Mouse (Mus musculus) layer of hippocampus, adult 9-11 months (tissue): ENCODE results near the gene B830017H08Rik.
A peak's percentile ranks its signal among the peaks of the same experiment; 100 is the strongest.

Source experiments
- DNase-seq: peaks from one replicate; pipeline ENCODE4 v3.0.0; 2022

B830017H08Rik gene

DNA sequence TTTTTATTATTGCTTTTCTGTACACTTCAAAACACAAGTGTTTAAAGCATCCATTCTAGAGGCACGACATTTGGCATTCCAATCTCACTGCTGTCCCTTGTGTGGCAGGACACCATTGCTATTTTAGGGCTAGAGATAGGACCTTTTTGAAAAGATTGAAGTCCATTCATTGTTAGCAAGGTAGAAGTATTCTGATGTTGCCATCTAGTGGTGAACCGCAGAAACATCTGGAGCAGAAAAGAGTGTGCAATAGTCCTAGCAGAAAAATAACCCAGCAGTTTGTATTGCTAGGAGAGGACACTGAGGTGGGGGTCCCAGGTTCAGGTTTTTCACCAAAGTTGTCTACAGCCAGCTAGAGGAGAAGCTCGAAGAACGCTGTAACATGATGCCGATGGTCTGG, 20.8 kb upstream of the B830017H08Rik start:
- DNase-seq: no peak

GRCm38 (mm10) chr16:17813173-17813572, 19.7 kb upstream of the B830017H08Rik start:
- DNase-seq: no peak

DNA sequence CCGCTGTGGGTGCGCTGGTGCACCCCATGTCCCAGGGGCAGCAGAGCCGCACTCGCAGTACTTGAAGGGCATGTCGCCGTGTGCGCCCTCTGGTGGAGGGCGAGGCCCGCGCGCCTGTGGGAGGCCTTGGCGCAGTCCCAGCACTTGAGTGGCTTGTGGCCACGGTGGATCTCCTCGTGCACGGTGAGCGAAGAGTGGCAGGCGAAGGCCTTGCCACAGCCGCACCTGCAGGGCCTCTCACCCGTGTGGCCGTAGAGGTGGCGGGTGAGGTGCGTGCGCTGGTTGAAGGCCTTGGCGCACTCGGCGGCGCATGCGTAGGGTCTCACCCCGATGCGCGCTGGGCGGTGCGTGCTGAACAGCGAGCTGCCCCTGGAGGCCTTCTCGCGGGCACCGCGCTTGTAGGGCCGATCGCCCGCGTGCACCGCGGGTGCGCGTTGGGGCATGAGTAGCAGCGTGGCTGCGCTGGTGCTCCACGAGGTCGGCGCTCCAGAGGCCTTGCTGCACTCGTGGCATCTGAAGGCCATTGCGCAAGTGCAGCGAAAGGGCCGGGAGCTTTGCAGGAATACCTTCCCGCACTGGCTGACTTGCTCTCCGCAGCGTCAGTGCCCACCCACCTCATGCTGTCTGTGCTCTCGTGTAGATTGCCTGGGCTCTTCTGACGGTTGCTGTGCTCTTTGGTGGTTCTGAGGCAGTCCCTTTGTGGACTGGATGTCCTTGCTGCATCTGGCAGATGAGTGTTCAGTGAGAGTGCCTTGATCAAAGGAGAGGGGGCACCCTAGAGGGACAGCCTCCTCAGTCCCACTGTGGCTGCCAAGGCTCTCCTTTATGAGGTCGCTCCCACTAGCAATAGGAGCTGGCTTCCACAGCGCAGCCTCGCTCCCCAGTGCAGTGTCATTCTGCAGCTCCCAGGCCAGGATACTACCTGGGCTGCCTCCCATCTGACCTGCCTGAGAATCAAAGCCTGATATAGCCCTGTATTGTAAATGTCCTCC, 17.2 kb upstream of the B830017H08Rik start:
- peak; percentile 63 for DNase-seq

- no peak for DNase-seq
Measured at GRCm38 (mm10) chr16:17816528-17816927, 16.4 kb upstream of the B830017H08Rik start.

DNA sequence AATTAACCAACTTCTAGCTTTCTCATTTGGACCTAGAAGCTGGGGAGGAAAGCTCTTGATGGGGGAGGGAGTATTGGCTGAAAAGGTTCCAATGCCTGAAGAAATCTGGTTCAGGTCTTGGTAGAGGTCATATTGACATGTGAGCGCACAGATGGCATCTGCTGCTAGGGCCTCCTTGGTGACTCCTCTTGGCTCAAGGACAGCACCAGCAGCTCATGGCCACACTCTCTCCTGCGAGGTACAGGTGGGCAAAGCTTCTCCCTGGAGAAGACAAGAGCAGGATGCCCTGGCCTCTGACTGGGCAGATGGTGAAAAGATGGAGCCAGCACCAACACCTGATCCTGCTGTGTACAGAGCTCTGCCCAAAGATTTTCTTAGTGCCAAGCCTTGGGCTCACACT, 6.4 kb upstream of the B830017H08Rik start:
- DNase-seq: no peak

- no peak for DNase-seq
Measured at GRCm38 (mm10) chr16:17828229-17828628, 4.7 kb upstream of the B830017H08Rik start.

GRCm38 (mm10) chr16:17828867-17829266, 4.1 kb upstream of the B830017H08Rik start:
- no peak for DNase-seq

DNA sequence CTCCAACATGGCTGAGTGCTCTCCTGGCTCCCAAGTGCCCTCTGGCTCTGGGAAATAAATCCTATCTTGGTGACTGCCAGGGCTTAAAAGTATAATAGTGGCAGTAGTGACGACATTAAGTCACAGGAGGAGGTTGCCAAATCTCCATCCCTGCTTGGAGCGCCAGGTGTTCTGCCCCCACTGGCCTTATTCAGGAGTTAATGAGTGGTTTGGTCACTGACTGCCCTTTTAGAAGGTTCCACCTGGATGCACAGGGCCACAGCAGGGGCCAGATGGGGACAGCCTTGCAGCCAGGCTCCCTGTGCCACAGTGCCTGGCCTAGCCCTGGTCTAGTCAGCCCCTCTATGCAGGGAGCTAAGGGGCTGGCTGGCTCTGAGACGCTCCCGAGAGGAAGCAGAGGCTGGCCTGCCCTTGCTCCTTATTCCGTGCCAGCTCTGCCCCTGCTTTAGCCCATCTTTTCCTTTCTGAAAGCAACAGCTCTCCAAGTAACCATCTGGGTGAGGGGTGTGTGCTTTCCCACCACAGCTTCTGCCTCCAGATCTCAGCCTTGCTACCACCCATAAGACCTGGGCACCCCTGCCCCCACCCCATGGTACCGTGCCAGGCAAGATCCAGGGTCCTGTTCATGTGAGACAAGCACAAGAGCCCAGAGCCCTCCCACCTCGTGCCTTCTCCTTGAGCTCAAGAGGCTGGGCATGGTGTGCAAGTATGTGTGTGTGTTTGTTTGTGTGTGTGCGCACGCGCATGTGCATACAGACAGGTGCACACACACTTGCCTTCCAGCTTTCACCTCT, 2.3 kb upstream of the B830017H08Rik start:
- DNase-seq: no peak

DNA sequence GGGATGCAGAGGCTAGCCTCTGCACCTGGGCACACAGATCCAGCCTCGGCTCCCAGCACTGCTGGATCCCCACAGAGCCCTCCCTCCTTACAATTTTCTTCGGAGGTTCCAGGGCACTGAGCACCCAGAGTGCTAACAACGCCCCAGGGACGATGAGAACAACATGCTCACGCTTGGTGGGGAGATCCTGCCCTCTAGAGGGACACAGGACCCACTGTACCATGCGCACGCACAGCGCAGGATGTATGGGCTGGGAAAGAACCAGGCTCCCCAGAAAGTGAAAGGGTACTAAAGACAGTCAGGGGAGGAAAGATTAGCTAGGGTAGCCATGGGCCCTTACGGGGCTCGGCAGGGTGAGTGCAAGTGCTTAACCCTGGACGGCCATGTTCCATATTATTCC, 1.1 kb upstream of the B830017H08Rik start:
- DNase-seq: no peak

- DNase-seq: no peak
Measured at GRCm38 (mm10) chr16:17833321-17833680, 380 bp downstream of the B830017H08Rik start.

- DNase-seq: no peak
Measured at GRCm38 (mm10) chr16:17833681-17834399, 919 bp downstream of the B830017H08Rik start.

DNA sequence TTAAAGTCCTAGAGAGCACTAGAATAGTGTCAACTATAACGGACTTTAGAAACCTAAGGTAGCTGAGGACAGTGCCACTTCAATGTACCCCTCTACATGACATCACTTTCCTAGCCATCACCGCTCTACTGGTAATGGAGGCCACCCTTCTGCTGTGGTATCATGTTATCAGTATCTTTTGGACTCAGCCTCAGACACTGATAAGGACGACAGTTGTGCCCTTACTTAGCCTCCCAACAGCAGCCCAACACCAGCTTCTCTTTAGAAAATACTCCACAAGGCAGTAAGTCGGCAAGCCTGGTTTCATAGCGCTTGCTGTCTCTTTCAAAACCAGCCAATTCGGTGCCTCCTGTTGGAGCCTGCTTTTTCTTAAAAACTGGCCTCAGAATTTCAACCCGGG, 1.6 kb downstream of the B830017H08Rik start:
- DNase-seq: no peak

DNA sequence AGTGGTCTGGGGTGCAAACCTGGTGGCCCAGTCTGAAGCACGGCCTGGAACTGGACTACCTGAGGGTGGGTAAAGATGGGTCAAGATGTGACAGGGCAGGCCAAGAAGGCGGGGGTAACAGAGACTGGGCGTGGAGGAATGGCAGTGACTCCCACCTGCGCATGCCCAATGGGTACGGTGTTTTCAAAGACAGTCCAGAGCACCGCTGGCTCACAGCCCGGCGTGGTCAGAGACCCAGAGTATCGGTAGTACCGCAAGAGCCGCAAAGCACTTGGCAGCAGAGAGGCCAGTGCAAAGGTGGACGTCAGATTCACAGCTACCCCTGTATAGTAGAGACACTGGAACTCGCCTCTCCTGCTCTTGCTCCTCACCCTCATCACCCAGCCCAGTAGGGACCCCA, 2.6 kb downstream of the B830017H08Rik start:
- no peak for DNase-seq

GRCm38 (mm10) chr16:17838051-17838450, 5.1 kb downstream of the B830017H08Rik start, which contains the start of gene Car15:
Gene Car15 (minus strand): TSS chr16:17838364.
- DNase-seq: no peak

GRCm38 (mm10) chr16:17839976-17840375, 7.1 kb downstream of the B830017H08Rik start:
- DNase-seq: no peak

- no peak for DNase-seq
Measured at GRCm38 (mm10) chr16:17842437-17842836, 9.5 kb downstream of the B830017H08Rik start.

- no peak for DNase-seq
Measured at GRCm38 (mm10) chr16:17843701-17844365, 10.9 kb downstream of the B830017H08Rik start.

DNA sequence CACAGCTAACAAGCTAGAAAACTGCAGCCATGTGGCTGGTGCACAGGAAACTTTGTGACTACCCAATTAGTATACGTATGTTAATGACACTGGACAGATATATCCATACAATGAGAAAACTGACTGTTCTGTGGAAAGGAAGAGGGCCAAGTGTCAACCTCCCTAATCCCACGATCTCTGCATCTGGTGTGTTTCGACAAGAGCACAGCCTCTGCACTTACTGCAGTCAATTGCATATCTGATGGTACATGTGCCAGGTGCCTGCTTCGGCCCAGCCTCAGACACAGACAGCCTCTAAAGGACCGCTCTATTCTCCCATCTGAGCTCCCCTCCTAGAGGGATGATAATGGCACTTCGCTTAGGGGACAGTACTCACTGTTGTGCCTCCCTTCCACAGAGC, 15.5 kb downstream of the B830017H08Rik start:
- DNase-seq: no peak

GRCm38 (mm10) chr16:17848928-17849327, 16.0 kb downstream of the B830017H08Rik start:
- DNase-seq: no peak

- DNase-seq: no peak
Measured at GRCm38 (mm10) chr16:17849486-17849885, 16.6 kb downstream of the B830017H08Rik start.

GRCm38 (mm10) chr16:17851331-17851730, 18.4 kb downstream of the B830017H08Rik start:
- DNase-seq: no peak

DNA sequence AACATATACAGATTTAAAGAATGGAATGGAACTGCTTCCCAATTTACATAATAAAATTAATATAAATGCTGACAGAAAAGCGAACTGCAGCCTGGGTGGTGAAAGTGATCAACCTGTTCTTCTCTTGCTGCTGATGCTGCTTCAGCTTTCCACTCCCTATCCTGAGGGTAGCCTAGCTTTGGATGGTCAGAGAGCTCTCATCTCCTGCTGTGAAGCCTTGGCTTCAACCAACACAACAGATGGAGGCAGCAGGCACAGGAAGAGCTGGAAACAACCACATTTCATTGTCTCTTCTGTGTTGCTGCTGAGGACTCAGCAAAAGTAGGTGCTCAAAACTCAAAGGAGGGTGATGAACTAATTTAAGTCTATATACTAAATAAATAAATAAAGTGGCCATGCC, 18.9 kb downstream of the B830017H08Rik start:
- peak; percentile 53 for DNase-seq
